Mouse (Mus musculus): ENCODE data around the gene Lrrtm4. TPM values are rescaled to one million over a fixed set of nuclear protein-coding genes. Genes with fewer than 3 reads are reported as not detected.

Lrrtm4 gene
- 0.85 and 0.90 TPM in 2 replicates for polyA plus RNA-seq (2015; fragmentation: Nextera tagmentation; extraction: Ambion mirVana)

- Histone ChIP-seq H3K4me2 (replicated peaks) (peak within 1 kb of the TSS; percentile 60), H3K9me3 (no peaks in the 10 kb centered on the region), H3K27ac (no peak within 1 kb of the TSS), H3K36me3 (no peaks in the 10 kb centered on the region), H3K27me3 (replicated peaks) (no peaks in the 10 kb centered on the region), H3K4me1 (replicated peaks) (no peaks in the 10 kb centered on the region), H3K4me3 (replicated peaks) (peak within 1 kb of the TSS; percentile 27), H3K9ac (no peak within 1 kb of the TSS)
- 9% methylated on average over 6 of the region's 6 CpGs for WGBS
- ATAC-seq = no peak
Measured at GRCm38 (mm10) chr6:80018765-80019164, at the start of gene Lrrtm4. Lrrtm4 (plus strand) TSS chr6:80018877.

GRCm38 (mm10) chr6:80019189-80019860, 648 bp downstream of the Lrrtm4 start:
- no peaks in the 10 kb centered on the region for H3K9me3 ChIP-seq
- no peak overlapping the region for H3K9ac ChIP-seq
- ATAC-seq = no peak
- no peak overlapping the region for H3K27ac ChIP-seq
- 3% methylated on average over 14 of the region's 14 CpGs for whole genome bisulfite sequencing
- H3K4me1 ChIP-seq (replicated peaks) = no peaks in the 10 kb centered on the region
- peak overlapping the region; percentile 60 for H3K4me2 ChIP-seq (replicated peaks)
- H3K36me3 ChIP-seq = no peaks in the 10 kb centered on the region
- no peaks in the 10 kb centered on the region for H3K27me3 ChIP-seq (replicated peaks)
- peak overlapping the region; percentile 27 for H3K4me3 ChIP-seq (replicated peaks)

GRCm38 (mm10) chr6:80019861-80020230, 1.2 kb downstream of the Lrrtm4 start:
- Histone ChIP-seq H3K27ac (no peak overlapping the region), H3K36me3 (no peaks in the 10 kb centered on the region), H3K9ac (no peak overlapping the region), H3K27me3 (replicated peaks) (no peaks in the 10 kb centered on the region), H3K4me1 (replicated peaks) (no peaks in the 10 kb centered on the region), H3K4me3 (replicated peaks) (peak overlapping the region; percentile 27), H3K4me2 (replicated peaks) (peak overlapping the region; percentile 60), H3K9me3 (no peaks in the 10 kb centered on the region)
- ATAC-seq = no peak
- WGBS = 7% methylated on average over 10 of the region's 10 CpGs

DNA sequence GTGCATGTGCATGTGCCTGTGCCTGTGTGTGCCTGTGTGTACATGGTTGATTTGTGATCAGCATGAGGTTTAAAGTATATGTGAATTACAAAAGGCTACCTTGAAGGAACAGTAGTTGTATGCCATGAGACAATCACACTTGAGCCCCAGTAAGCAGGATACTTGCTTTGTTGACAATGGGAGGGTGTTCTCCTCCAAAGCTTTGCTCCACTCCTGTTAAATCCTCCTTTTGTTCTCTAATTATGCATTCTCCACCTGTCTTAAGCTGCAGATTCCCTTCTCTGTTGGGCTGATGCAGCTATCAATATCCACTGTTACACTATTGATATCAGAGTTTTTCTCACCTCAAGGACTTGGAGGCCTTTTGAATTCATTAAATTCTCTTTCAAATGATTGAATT, 38.2 kb downstream of the Lrrtm4 start:
- no peaks in the 10 kb centered on the region for H3K36me3 ChIP-seq
- no peaks in the 10 kb centered on the region for H3K4me1 ChIP-seq (replicated peaks)
- no peaks in the 10 kb centered on the region for H3K9me3 ChIP-seq
- no peak overlapping the region for H3K4me3 ChIP-seq (replicated peaks)
- no peak overlapping the region for H3K9ac ChIP-seq
- no peak for ATAC-seq
- H3K27ac ChIP-seq = no peak overlapping the region
- H3K27me3 ChIP-seq (replicated peaks) = no peaks in the 10 kb centered on the region
- no peak overlapping the region for H3K4me2 ChIP-seq (replicated peaks)

DNA sequence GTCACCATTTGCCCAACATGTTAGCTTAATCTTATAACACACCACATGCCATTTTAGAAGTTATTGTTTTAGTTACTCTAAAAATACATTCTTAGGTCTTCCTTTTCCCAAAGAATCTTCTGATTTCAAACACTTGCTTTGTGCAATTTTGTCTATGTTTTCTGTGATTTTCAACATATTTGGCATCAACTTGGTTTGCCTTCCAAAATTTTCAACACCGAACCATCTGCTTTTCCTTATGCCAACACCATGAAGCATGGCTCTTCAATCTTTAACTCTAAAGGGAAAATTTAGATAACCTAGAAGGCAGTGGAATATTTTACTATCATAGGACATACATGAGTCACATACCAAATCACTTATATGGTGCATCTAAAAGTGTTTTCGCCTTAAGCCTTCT, 59.3 kb downstream of the Lrrtm4 start:
- WGBS = 97% methylated on average over 2 of the region's 2 CpGs
- Histone ChIP-seq H3K9ac (no peak overlapping the region), H3K27ac (no peak overlapping the region), H3K36me3 (no peaks in the 10 kb centered on the region), H3K27me3 (replicated peaks) (no peaks in the 10 kb centered on the region), H3K9me3 (no peaks in the 10 kb centered on the region), H3K4me1 (replicated peaks) (no peaks in the 10 kb centered on the region), H3K4me3 (replicated peaks) (no peak overlapping the region), H3K4me2 (replicated peaks) (no peak overlapping the region)
- ATAC-seq = no peak

DNA sequence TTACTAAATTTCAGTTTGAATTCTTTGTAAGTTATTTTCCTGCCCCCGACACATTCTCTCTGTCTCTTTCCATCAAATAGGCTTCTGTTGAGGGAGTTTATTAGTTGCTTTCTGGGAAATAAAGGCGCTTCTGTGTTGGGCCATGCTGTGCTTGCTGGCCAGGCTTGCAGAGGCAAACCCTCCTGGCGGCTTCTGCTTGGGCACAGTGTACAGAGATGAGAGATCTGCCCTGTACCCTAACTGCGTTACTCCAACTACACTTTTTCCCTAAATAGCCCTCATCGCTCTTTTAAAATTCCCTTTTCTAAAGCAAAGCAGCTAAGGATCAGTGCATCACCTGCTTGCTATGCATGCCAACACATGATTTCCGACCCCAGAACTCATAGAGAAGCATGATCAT, 60.6 kb downstream of the Lrrtm4 start:
- Histone ChIP-seq H3K36me3 (no peaks in the 10 kb centered on the region), H3K9ac (no peak overlapping the region), H3K9me3 (no peaks in the 10 kb centered on the region), H3K27me3 (replicated peaks) (no peaks in the 10 kb centered on the region), H3K4me2 (replicated peaks) (no peak overlapping the region), H3K4me3 (replicated peaks) (no peak overlapping the region), H3K4me1 (replicated peaks) (no peaks in the 10 kb centered on the region), H3K27ac (no peak overlapping the region)
- no peak for ATAC-seq
- WGBS = 83% methylated on average over 6 of the region's 6 CpGs

- no peaks in the 10 kb centered on the region for H3K27me3 ChIP-seq (replicated peaks)
- no peaks in the 10 kb centered on the region for H3K9me3 ChIP-seq
- no peaks in the 10 kb centered on the region for H3K4me1 ChIP-seq (replicated peaks)
- no peak overlapping the region for H3K4me2 ChIP-seq (replicated peaks)
- WGBS = 76% methylated on average over 4 of the region's 4 CpGs
- H3K36me3 ChIP-seq = no peaks in the 10 kb centered on the region
- H3K9ac ChIP-seq = no peak overlapping the region
- no peak overlapping the region for H3K27ac ChIP-seq
- H3K4me3 ChIP-seq (replicated peaks) = no peak overlapping the region
- ATAC-seq = no peak
Measured at GRCm38 (mm10) chr6:80094909-80095308, 76.2 kb downstream of the Lrrtm4 start.

GRCm38 (mm10) chr6:80105343-80105742, 86.7 kb downstream of the Lrrtm4 start:
- WGBS = 87% methylated on average over 2 of the region's 2 CpGs
- Histone ChIP-seq H3K9me3 (no peaks in the 10 kb centered on the region), H3K27ac (no peak overlapping the region), H3K9ac (no peak overlapping the region), H3K4me2 (replicated peaks) (no peak overlapping the region), H3K36me3 (no peaks in the 10 kb centered on the region), H3K4me1 (replicated peaks) (no peaks in the 10 kb centered on the region), H3K4me3 (replicated peaks) (no peak overlapping the region), H3K27me3 (replicated peaks) (no peaks in the 10 kb centered on the region)
- ATAC-seq = no peak

GRCm38 (mm10) chr6:80105843-80106242, 87.2 kb downstream of the Lrrtm4 start:
- Histone ChIP-seq H3K27me3 (replicated peaks) (no peaks in the 10 kb centered on the region), H3K27ac (no peak overlapping the region), H3K36me3 (no peaks in the 10 kb centered on the region), H3K4me2 (replicated peaks) (no peak overlapping the region), H3K9ac (no peak overlapping the region), H3K4me3 (replicated peaks) (no peak overlapping the region), H3K4me1 (replicated peaks) (no peaks in the 10 kb centered on the region), H3K9me3 (no peaks in the 10 kb centered on the region)
- WGBS = 92% methylated on average over 1 of the region's 1 CpGs
- ATAC-seq = no peak

DNA sequence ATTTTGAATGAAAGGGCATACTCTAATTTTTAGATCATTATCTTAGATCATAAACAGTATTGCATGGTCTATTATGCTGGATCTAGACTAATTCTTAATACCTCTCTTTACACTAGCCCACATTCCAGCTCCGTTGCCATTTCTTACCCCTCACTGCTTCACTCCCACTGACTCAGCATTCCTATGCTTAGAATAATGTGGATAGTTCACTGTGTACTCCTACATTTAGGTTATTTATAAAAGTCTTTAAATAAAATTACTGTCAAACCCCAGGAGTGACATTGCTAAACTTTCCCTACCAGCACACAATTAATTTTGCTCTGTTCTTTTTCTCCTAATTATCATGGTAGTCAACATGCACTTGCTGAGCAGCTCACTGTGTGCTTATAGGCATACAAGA, 107.7 kb downstream of the Lrrtm4 start:
- no peak overlapping the region for H3K9ac ChIP-seq
- no peaks in the 10 kb centered on the region for H3K36me3 ChIP-seq
- H3K4me1 ChIP-seq (replicated peaks) = no peaks in the 10 kb centered on the region
- no peaks in the 10 kb centered on the region for H3K27me3 ChIP-seq (replicated peaks)
- no peak for ATAC-seq
- H3K4me2 ChIP-seq (replicated peaks) = no peak overlapping the region
- H3K27ac ChIP-seq = no peak overlapping the region
- WGBS = 82% methylated on average over 1 of the region's 1 CpGs
- H3K9me3 ChIP-seq = no peaks in the 10 kb centered on the region
- no peak overlapping the region for H3K4me3 ChIP-seq (replicated peaks)

GRCm38 (mm10) chr6:80162585-80162984, 143.9 kb downstream of the Lrrtm4 start:
- WGBS = 78% methylated on average over 4 of the region's 4 CpGs
- no peak overlapping the region for H3K27ac ChIP-seq
- H3K4me2 ChIP-seq (replicated peaks) = no peak overlapping the region
- H3K27me3 ChIP-seq (replicated peaks) = no peaks in the 10 kb centered on the region
- H3K36me3 ChIP-seq = no peaks in the 10 kb centered on the region
- no peaks in the 10 kb centered on the region for H3K9me3 ChIP-seq
- no peaks in the 10 kb centered on the region for H3K4me1 ChIP-seq (replicated peaks)
- ATAC-seq = no peak
- H3K9ac ChIP-seq = no peak overlapping the region
- no peak overlapping the region for H3K4me3 ChIP-seq (replicated peaks)

GRCm38 (mm10) chr6:80181916-80182315, 163.2 kb downstream of the Lrrtm4 start:
- 70% methylated on average over 1 of the region's 1 CpGs for WGBS
- no peaks in the 10 kb centered on the region for H3K4me1 ChIP-seq (replicated peaks)

GRCm38 (mm10) chr6:80182353-80182752, 163.7 kb downstream of the Lrrtm4 start:
- no peak for ATAC-seq
- H3K4me1 ChIP-seq (replicated peaks) = no peaks in the 10 kb centered on the region
- no peaks in the 10 kb centered on the region for H3K36me3 ChIP-seq
- H3K9ac ChIP-seq = no peak overlapping the region
- no peaks in the 10 kb centered on the region for H3K27me3 ChIP-seq (replicated peaks)
- WGBS = 86% methylated on average over 2 of the region's 2 CpGs
- H3K4me2 ChIP-seq (replicated peaks) = no peak overlapping the region
- H3K9me3 ChIP-seq = no peaks in the 10 kb centered on the region
- H3K4me3 ChIP-seq (replicated peaks) = no peak overlapping the region
- no peak overlapping the region for H3K27ac ChIP-seq

More at GRCm38 (mm10) chr6:80181916-80182315, 163.2 kb downstream of the Lrrtm4 start:
- no peak overlapping the region for H3K9ac ChIP-seq
- ATAC-seq = no peak
- no peaks in the 10 kb centered on the region for H3K36me3 ChIP-seq
- H3K4me3 ChIP-seq (replicated peaks) = no peak overlapping the region
- no peak overlapping the region for H3K4me2 ChIP-seq (replicated peaks)
- H3K27ac ChIP-seq = no peak overlapping the region
- no peaks in the 10 kb centered on the region for H3K9me3 ChIP-seq
- no peaks in the 10 kb centered on the region for H3K27me3 ChIP-seq (replicated peaks)

Measured in intestine, embryonic 15.5 days (tissue).